Mouse (Mus musculus) bone marrow macrophage, adult 2 months (primary cell): ENCODE results near the gene Hist1h3e.

Experiments used
- CTCF ChIP-seq: IDR thresholded peaks from 2 replicates; pipeline ENCODE4 v1.5.1; 2012; ENCODE audit warnings: low read depth, mild to moderate bottlenecking, low read length, moderate library complexity
- POLR2A ChIP-seq: IDR thresholded peaks from 2 replicates; pipeline ENCODE4 v1.6.1; 2012; ENCODE audit warnings: mild to moderate bottlenecking, low read depth, low read length, borderline replicate concordance

- TF ChIP-seq POLR2A (no peak), CTCF (no peak)
Observed at GRCm38 (mm10) chr13:23585029-23585441, 22.9 kb upstream of the Hist1h3e start.
